Mouse (Mus musculus): ENCODE measurements around the gene Itsn2. TPM values are rescaled to one million over a fixed set of nuclear protein-coding genes. Genes with fewer than 3 reads are reported as not detected.
A peak's percentile ranks its signal among the peaks of the same experiment; 100 is the strongest.

Gene Itsn2
- polyA plus RNA-seq, 1 experiment = 42.4 TPM

DNA sequence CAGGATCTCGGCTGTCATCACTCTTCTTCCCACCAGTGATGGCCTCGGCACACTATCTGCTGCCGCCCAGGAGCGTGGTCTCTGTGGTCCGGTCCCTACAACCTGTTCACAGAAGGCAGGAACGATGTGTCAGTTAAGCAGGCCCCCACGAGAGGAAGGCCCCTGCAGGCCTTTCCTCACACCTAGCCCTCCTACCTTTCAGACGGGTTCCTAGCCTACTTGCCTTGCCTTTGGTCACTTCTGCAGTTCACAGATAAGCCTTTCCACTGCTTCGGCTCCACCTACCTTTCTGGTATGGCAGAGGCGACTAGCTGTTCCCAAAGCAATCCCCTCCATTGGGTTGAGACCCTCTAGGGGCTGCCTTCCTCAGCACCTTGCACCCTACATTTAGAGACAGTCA is 123.2 kb downstream of the Itsn2 start:
- no peak overlapping the region for H3K4me3 ChIP-seq (ENCODE audit: insufficient read depth, low read length)
- TF ChIP-seq CTCF (IDR thresholded peaks at IDR 0.05; ENCODE audit: extremely low read depth, insufficient read depth, low read length) (no peak), POLR2A (IDR thresholded peaks at IDR 0.05; ENCODE audit: extremely low read depth, insufficient read depth, low read length) (no peak)
- no peaks in the 10 kb centered on the region for H3K4me1 ChIP-seq (ENCODE audit: control insufficient read depth, insufficient read depth, low read length)
- H3K27ac ChIP-seq (ENCODE audit: insufficient read depth, low read length) = no peak overlapping the region

DNA sequence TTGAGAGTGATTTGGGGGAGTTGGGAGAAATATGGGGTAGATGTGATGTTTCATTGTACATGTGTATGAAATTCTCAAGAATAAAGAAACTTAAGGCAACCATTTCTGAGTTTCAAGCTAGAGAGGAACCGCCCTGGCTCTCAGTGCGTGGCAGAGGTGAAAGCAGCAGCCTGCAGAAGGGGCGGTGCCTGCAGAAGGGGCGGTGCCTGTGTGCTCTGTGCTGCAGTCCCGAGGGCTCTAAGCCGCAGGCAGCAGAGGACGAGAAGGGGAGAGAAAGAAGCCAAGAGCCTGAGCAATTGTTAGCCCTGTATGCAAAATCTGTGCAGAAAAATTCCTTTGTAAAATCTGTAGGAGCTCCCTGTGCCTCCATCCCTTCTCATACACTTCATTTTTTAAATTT is 125.0 kb downstream of the Itsn2 start:
- Histone ChIP-seq H3K4me3 (ENCODE audit: insufficient read depth, low read length) (no peak overlapping the region), H3K27ac (ENCODE audit: insufficient read depth, low read length) (no peak overlapping the region), H3K4me1 (ENCODE audit: control insufficient read depth, insufficient read depth, low read length) (no peaks in the 10 kb centered on the region)
- TF ChIP-seq CTCF (IDR thresholded peaks at IDR 0.05; ENCODE audit: extremely low read depth, insufficient read depth, low read length) (no peak), POLR2A (IDR thresholded peaks at IDR 0.05; ENCODE audit: extremely low read depth, insufficient read depth, low read length) (no peak)

DNA sequence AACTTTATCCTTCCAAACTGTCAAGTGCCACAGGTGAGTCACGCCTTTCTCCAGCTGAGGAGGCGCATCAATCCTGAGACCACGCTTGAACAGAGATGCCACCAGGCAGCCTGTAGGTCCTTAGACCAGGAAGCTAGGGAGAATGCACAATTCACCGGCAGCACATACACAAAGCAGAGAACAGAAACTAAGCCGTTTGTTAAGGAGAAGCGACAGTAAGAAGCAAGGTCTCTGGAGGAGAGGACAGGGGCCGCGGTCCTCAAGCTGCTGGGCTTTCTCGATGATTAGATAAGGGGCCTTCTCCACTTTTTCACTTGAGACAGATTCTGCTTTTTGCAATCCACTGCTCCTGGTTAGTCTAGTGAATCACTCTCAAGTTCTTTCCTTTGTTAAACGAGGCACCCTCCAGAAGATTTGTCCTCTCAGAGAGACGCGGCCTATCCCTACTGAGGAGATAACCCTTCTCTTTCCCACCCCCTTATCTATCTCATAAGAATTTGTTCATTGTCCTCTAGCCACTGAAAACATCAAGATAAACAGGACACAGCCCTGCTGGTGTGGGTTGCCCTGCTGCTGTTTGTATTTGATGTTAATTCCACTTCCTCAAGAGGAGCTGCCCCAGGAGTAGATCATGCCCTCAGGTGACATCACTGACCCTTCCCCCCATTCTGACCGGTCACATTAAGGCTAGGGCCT is 126.8 kb downstream of the Itsn2 start:
- H3K4me1 ChIP-seq (ENCODE audit: control insufficient read depth, insufficient read depth, low read length) = no peaks in the 10 kb centered on the region
- TF ChIP-seq POLR2A (IDR thresholded peaks at IDR 0.05; ENCODE audit: extremely low read depth, insufficient read depth, low read length) (no peak), CTCF (IDR thresholded peaks at IDR 0.05; ENCODE audit: extremely low read depth, insufficient read depth, low read length) (no peak)
- H3K27ac ChIP-seq (ENCODE audit: insufficient read depth, low read length) = no peak overlapping the region
- no peak overlapping the region for H3K4me3 ChIP-seq (ENCODE audit: insufficient read depth, low read length)

DNA sequence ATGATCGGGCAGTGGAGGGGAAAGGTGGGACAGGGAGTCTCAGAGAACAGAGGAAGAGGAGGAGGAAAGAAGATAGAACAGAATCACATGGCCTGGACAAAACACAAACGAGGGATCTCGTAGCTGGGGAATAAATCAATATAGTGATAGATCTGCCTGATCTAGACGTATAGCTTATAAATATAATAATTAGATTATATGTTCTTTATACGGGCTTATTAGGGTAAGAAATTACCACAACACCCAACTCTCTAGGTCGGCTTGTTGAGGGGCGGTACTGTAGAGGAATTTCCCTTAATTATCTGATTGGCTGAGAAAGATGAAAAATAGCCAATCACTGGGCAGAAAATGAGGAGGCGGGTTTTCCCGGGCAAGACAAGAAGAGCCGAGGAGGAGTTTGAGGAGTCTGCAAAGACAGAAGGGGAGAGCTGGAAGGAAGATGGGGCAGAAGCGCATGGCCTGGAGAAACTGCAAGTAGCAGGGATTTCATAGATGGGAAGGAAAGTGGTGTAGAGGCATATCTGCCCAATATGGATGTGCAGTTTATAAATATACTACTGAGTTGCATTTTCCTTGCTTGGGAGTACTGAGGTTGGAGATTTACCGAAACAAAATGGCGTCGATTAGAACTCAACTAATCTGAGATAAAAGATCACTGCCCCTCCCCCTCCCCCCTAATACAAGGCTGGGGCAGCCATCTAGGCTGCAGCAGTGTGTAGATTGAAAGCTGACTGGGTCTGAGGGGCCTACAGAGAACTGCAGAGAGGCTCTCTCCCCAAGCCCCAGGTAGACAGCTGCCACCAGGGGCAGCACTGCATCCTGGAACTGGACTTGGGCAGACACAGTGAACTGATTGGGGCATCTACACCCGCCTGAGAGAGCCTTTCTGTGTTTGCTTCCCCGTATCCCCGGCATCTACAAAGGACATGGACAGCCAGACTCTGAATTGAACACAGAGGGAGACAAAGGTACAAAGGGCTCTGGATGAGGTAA is 127.6 kb downstream of the Itsn2 start:
- Histone ChIP-seq H3K4me1 (ENCODE audit: control insufficient read depth, insufficient read depth, low read length) (no peaks in the 10 kb centered on the region), H3K27ac (ENCODE audit: insufficient read depth, low read length) (no peak overlapping the region), H3K4me3 (ENCODE audit: insufficient read depth, low read length) (no peak overlapping the region)
- TF ChIP-seq CTCF (IDR thresholded peaks at IDR 0.05; ENCODE audit: extremely low read depth, insufficient read depth, low read length) = 0 out of 2 replicates have a peak, but pooled peaks have one; percentile 2
- TF ChIP-seq POLR2A (IDR thresholded peaks at IDR 0.05; ENCODE audit: extremely low read depth, insufficient read depth, low read length) = no peak

DNA sequence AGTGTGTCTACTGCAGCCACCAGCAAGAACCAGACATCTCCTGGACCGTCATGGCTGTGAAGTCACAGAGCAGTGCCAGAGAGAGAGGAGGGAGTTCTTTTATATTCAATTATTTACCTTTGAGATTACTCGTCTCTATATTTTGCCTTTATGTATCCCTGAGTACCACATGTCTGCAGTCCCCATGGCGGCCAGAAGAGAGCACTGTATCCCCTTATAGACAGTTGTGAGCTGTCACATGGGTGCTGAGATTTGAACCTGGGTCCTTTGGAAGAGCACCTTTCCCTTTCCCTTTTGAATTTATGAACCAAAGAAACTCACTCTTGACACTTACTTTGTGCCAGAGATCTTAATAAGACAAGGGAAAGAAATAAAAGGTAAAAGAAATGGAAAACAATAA is 136.7 kb downstream of the Itsn2 start:
- no peak for TF ChIP-seq POLR2A (IDR thresholded peaks at IDR 0.05; ENCODE audit: extremely low read depth, insufficient read depth, low read length)
- TF ChIP-seq CTCF (IDR thresholded peaks at IDR 0.05; ENCODE audit: extremely low read depth, insufficient read depth, low read length) = no peak
- H3K4me3 ChIP-seq (ENCODE audit: insufficient read depth, low read length) = no peak overlapping the region
- H3K27ac ChIP-seq (ENCODE audit: insufficient read depth, low read length) = no peak overlapping the region
- H3K4me1 ChIP-seq (ENCODE audit: control insufficient read depth, insufficient read depth, low read length) = no peaks in the 10 kb centered on the region; the same call in 1 of the 2 replicates

DNA sequence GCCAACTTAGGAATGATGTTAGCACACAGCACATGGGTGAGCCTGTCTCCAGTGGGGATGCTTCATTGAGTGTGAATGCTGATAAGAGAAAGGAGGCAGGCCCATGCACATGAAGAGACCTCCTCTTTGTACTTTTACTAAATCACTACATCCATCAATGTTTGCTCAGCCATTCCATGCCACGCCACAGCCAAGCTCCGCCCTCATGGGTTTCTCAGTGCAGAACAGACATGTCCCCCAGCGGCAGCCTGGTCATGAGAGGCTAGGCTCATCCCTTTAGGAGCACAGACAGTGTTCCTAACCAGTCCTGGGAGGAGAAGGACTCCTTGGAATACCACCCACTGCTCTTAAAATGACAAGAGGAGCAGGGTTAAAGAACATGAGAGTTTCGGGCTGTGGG is 139.2 kb downstream of the Itsn2 start:
- H3K4me1 ChIP-seq (ENCODE audit: control insufficient read depth, insufficient read depth, low read length) = no peaks in the 10 kb centered on the region; the same call in 1 of the 2 replicates
- TF ChIP-seq POLR2A (IDR thresholded peaks at IDR 0.05; ENCODE audit: extremely low read depth, insufficient read depth, low read length) (no peak), CTCF (IDR thresholded peaks at IDR 0.05; ENCODE audit: extremely low read depth, insufficient read depth, low read length) (no peak)
- no peak overlapping the region for H3K27ac ChIP-seq (ENCODE audit: insufficient read depth, low read length)
- H3K4me3 ChIP-seq (ENCODE audit: insufficient read depth, low read length) = no peak overlapping the region

DNA sequence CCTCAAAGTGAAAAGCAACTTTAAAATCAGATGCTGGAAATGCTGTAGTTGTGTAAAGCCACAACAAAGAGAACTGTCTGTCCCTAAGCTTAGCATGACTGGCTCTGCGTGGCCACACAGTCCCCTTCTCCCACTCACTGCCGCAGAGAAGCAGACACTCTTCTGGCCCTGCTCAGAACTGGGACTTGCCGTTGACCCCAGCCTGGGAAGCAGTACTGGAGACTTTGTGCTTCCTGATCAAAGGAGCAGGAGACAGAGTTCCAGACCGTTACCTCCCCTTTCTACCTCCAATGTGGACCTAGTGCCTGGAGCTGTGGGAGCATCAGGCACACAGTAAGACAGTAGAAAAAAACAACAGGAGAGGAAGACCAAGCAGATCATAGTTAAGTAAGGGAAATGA is 139.9 kb downstream of the Itsn2 start:
- TF ChIP-seq CTCF (IDR thresholded peaks at IDR 0.05; ENCODE audit: extremely low read depth, insufficient read depth, low read length) (no peak), POLR2A (IDR thresholded peaks at IDR 0.05; ENCODE audit: extremely low read depth, insufficient read depth, low read length) (no peak)
- Histone ChIP-seq H3K4me1 (ENCODE audit: control insufficient read depth, insufficient read depth, low read length) (no peaks in the 10 kb centered on the region; the same call in 1 of the 2 replicates), H3K27ac (ENCODE audit: insufficient read depth, low read length) (no peak overlapping the region), H3K4me3 (ENCODE audit: insufficient read depth, low read length) (no peak overlapping the region)

DNA sequence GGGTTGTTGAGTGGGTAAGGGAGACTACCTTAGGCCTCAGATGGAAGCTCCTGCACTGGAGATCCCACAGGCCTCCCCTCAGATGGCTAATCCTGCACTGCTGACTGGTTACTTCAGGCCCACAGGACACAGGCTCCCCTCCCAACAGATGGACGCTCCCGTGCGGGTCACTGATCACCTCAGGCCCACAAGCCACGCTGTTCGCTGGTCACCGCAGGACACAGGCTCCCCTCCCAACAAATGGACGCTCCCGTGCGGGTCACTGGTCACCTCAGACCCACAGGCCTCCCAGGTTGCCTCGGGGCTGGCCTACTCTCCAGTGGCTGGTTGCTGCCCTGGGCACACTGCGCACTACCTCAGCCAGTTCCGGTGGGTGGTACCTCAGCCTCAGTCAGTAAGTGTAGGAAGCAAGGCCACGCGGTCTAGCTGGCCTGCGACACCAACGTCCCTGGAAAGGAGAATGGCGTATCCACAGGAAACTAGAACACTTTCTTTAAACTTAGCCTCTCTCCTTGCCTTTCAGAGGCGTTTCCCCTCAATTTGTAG is 145.7 kb downstream of the Itsn2 start, which contains the start of gene Fam228a:
Gene Fam228a, minus strand, starts transcription at position 400 of the 546 bp plus-strand sequence.
- TF ChIP-seq CTCF (IDR thresholded peaks at IDR 0.05; ENCODE audit: extremely low read depth, insufficient read depth, low read length) (no peak), POLR2A (IDR thresholded peaks at IDR 0.05; ENCODE audit: extremely low read depth, insufficient read depth, low read length) (no peak)
- Histone ChIP-seq H3K4me3 (ENCODE audit: insufficient read depth, low read length) (no peak within 1 kb of the TSS), H3K27ac (ENCODE audit: insufficient read depth, low read length) (no peak within 1 kb of the TSS), H3K4me1 (ENCODE audit: control insufficient read depth, insufficient read depth, low read length) (no peaks in the 10 kb centered on the region)

DNA sequence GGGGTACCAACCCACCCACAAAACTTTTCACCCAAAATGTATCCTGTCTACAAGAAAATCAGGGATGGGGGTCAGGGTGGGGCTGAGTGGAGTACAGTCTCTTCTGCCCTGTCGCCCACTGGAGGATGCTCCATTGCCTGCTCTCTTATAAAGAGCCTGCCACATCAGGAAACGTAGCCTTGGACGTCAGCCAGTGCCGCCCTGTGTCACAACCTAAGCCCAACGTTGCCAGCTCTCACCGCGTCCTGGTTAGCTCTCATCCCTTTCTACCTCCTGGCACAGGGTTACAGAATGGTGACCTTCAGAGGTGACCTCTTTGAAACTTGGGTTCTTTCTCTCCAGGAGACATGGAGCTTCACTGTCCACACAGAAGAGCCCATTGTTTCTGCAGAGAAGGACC is 148.4 kb downstream of the Itsn2 start:
- Histone ChIP-seq H3K4me3 (ENCODE audit: insufficient read depth, low read length) (no peak overlapping the region), H3K27ac (ENCODE audit: insufficient read depth, low read length) (no peak overlapping the region), H3K4me1 (ENCODE audit: control insufficient read depth, insufficient read depth, low read length) (no peaks in the 10 kb centered on the region)
- TF ChIP-seq POLR2A (IDR thresholded peaks at IDR 0.05; ENCODE audit: extremely low read depth, insufficient read depth, low read length) (no peak), CTCF (IDR thresholded peaks at IDR 0.05; ENCODE audit: extremely low read depth, insufficient read depth, low read length) (no peak)
